Mouse (Mus musculus) embryonic facial prominence, embryonic 15.5 days (tissue): ENCODE measurements around the gene Prkacb. TPM values are rescaled to one million over a fixed set of nuclear protein-coding genes. Genes with fewer than 3 reads are reported as not detected.

ENCODE experiments used
- ATAC-seq: fragments of 200-750 bp; cut with Nextera tagmentation; 2 replicates; pipeline ENCODE4 v1.8.0; 2017; ENCODE audit warnings: low read depth, moderate TSS enrichment; ENCODE audit not compliant: insufficient number of reproducible peaks, low FRiP score, low TSS enrichment
- H3K27ac ChIP-seq: fragments of 300-500 bp; sonication (generic); replicated peaks from 2 replicates; pipeline ENCODE4 v1.5.1; 2015; ENCODE audit warnings: mild to moderate bottlenecking, inconsistent platforms
- H3K27me3 ChIP-seq: fragments of 300-500 bp; sonication (generic); 2 replicates; pipeline ENCODE4 v1.6.1; 2015; ENCODE audit warnings: inconsistent platforms
- H3K36me3 ChIP-seq: fragments of 300-500 bp; sonication (generic); 2 replicates; pipeline ENCODE4 v1.6.1; 2015; ENCODE audit warnings: mild to moderate bottlenecking, inconsistent platforms
- H3K4me1 ChIP-seq: fragments of 300-500 bp; sonication (generic); 2 replicates; pipeline ENCODE4 v1.6.1; 2015; ENCODE audit warnings: inconsistent platforms
- H3K4me2 ChIP-seq: fragments of 300-500 bp; sonication (generic); replicated peaks from 2 replicates; pipeline ENCODE4 v1.6.1; 2015; ENCODE audit warnings: mild to moderate bottlenecking, inconsistent platforms
- H3K4me3 ChIP-seq: fragments of 300-500 bp; sonication (generic); replicated peaks from 2 replicates; pipeline ENCODE4 v1.5.1; 2015; ENCODE audit warnings: mild to moderate bottlenecking, inconsistent platforms
- H3K9ac ChIP-seq: fragments of 300-500 bp; sonication (generic); 2 replicates; pipeline ENCODE4 v1.6.1; 2015; ENCODE audit warnings: inconsistent platforms
- H3K9me3 ChIP-seq: fragments of 300-500 bp; sonication (generic); replicated peaks from 2 replicates; pipeline ENCODE4 v1.6.1; 2016; ENCODE audit warnings: inconsistent platforms
- WGBS: fragments of 180-500 bp; shearing (Covaris S2); methylation state at CpG from one replicate; pipeline ENCODE4 v1.1.7; 2015; 5-methylcytosine and 5-hydroxymethylcytosine counted together
- polyA plus RNA-seq: library from polyadenylated mRNA; unstranded; fragments of >200 nt; fragmentation: Nextera tagmentation; extraction: Ambion mirVana; gene quantifications from 2 replicates; pipeline ENCODE4 v1.2.1, GENCODE M21; 2015

Prkacb gene
- polyA plus RNA-seq, 1 experiment from 2014 or later: 60.5 TPM

DNA sequence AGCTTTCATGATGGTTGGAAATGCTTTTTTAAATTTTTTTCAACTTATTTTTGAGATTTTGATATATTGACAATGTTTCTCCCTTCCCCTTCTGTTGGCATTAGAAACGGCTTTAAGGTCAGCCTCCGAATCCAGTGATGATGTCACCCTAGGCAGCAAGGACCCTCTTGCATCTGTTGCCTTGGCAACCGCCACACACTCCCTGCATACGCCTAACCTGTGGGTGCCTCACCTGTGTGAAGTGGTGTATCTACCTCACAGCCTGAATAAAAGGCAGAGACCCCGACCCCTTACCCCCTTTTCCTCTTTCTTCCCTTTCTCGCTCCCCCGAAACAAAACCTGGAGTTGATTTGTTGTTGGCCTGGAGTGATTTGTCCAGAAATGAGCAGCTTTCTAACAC, 100.5 kb downstream of the Prkacb start:
- Histone ChIP-seq H3K27ac (no peak overlapping the region), H3K9ac (no peak overlapping the region), H3K4me1 (peaks cover 7% of the 10 kb centered on the region; the same call in 1 of the 2 replicates), H3K9me3 (no peaks in the 10 kb centered on the region), H3K4me2 (no peak overlapping the region), H3K4me3 (no peak overlapping the region), H3K36me3 (no peaks in the 10 kb centered on the region), H3K27me3 (peaks cover 4% of the 10 kb centered on the region; the same call in 1 of the 2 replicates)
- no peak for ATAC-seq
- 72% methylated on average over 7 of the region's 7 CpGs for WGBS

DNA sequence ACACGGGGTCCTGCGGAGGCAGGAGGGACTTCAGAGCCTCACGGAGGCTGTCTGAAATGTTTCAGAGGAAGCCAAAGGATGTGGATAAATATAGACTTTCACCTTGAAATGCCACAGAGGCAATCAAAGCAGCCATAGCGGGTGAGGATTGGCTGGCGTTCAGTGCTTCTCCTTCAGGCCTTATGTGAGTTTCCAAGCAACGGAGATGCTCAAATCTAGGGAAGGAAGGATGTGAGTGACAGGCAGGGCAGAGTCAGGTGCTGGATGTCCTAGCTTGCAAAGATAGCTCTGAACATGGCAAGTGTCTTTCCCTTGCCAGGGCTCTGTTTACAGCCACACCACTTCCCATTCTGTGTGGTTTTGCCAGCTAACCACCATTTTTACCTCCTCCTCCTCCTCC, 101.2 kb downstream of the Prkacb start:
- H3K36me3 ChIP-seq: no peaks in the 10 kb centered on the region
- no peaks in the 10 kb centered on the region for H3K9me3 ChIP-seq
- H3K4me1 ChIP-seq: peaks cover 7% of the 10 kb centered on the region; the same call in 1 of the 2 replicates
- peaks cover 4% of the 10 kb centered on the region; the same call in 1 of the 2 replicates for H3K27me3 ChIP-seq
- no peak for ATAC-seq
- 35% methylated on average over 6 of the region's 6 CpGs for WGBS
- H3K9ac ChIP-seq: no peak overlapping the region
- H3K27ac ChIP-seq: no peak overlapping the region
- no peak overlapping the region for H3K4me3 ChIP-seq
- no peak overlapping the region for H3K4me2 ChIP-seq

DNA sequence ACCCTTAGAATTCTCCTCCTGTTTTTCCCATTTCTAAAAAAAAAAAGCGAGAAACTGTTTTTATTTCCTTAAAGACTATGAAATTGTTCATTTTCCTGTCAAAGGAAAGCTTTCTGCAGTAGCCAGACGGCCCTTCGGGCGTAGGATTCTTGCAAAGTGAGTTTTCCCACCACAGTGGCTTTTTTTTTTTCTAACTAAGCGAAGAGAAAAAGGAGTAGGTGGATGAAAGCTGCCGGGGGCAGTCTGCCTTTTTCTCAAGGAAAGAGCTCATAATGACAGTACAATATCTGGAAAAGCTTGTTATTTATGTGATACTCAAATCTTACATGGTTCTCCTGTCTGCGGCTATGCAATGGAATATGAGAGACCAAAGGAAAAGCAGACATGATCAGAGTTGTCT, 101.7 kb downstream of the Prkacb start:
- 43% methylated on average over 7 of the region's 7 CpGs for WGBS
- H3K36me3 ChIP-seq: no peaks in the 10 kb centered on the region
- peaks cover 7% of the 10 kb centered on the region; the same call in 1 of the 2 replicates for H3K4me1 ChIP-seq
- H3K9ac ChIP-seq: no peak overlapping the region
- no peak overlapping the region for H3K27ac ChIP-seq
- no peak overlapping the region for H3K4me2 ChIP-seq
- H3K9me3 ChIP-seq: no peaks in the 10 kb centered on the region
- ATAC-seq: no peak
- peaks cover 4% of the 10 kb centered on the region; the same call in 1 of the 2 replicates for H3K27me3 ChIP-seq
- no peak overlapping the region for H3K4me3 ChIP-seq

DNA sequence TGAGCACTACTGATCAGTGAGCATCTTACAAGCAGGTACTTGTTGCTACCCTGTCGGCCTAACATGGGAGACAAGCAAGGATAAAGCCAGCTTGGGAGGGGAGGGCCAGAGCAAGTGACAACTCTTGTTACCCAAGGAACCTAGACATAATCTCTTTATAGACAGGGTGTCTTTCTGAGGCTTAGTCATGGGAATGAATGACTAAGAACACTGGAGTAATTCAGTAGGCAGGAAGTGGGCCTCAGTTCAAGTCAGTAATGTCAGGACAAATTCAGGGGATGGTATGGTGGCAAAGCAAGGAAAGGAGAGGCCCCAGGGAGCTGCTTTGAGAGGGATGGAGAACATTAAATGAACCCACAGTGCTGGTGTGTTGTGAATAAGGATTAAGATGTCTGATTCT, 103.7 kb downstream of the Prkacb start:
- Histone ChIP-seq H3K36me3 (no peaks in the 10 kb centered on the region), H3K4me1 (peaks cover 7% of the 10 kb centered on the region; the same call in 1 of the 2 replicates), H3K27me3 (peaks cover 4% of the 10 kb centered on the region; the same call in 1 of the 2 replicates), H3K9me3 (no peaks in the 10 kb centered on the region), H3K9ac (no peak overlapping the region), H3K27ac (no peak overlapping the region), H3K4me3 (no peak overlapping the region), H3K4me2 (no peak overlapping the region)
- ATAC-seq: no peak
- WGBS: 61% methylated on average over 1 of the region's 1 CpGs

DNA sequence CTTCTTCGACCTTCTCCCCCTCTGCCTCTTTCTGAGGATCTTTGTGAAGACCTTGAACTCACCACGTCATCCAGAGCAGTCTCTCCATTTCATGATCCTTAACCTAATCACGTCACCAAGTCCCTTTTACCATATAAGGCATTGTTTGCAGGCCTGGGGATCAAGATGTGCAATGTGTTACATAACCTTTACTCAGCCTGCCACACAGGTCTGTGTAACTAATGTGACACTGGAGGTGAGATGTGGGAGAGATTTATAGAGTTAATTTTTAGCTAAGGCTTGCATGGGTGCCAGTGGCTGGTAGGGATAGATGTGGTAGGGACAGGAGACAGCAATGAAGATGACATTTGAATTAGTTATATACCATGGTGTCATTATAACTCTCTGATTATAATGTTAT, 104.4 kb downstream of the Prkacb start:
- no peak overlapping the region for H3K4me3 ChIP-seq
- no peak for ATAC-seq
- H3K27ac ChIP-seq: no peak overlapping the region
- H3K9me3 ChIP-seq: no peaks in the 10 kb centered on the region
- H3K36me3 ChIP-seq: no peaks in the 10 kb centered on the region
- peaks cover 7% of the 10 kb centered on the region; the same call in 1 of the 2 replicates for H3K4me1 ChIP-seq
- 78% methylated on average over 3 of the region's 3 CpGs for WGBS
- no peak overlapping the region for H3K9ac ChIP-seq
- H3K27me3 ChIP-seq: peaks cover 4% of the 10 kb centered on the region; the same call in 1 of the 2 replicates
- no peak overlapping the region for H3K4me2 ChIP-seq

DNA sequence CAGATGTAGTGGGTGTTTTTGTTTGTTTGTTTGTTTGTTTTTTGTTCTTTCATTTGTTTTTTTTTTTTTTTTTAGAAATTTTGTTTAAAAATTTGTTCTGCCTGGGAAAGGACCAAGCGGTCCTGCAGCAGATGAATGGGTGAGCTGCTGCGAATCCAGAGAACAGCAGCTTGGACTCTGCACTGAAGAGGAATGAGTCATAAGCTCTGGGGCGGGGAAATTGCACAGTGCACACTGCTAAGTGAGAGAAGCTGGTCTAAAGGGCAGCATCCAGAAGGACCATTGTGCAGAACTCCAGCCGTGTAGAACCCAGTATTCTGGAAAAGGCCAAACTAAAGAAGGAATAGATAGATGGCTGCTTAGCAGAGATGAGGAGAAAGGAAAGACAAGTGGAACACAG, 108.7 kb downstream of the Prkacb start:
- H3K27ac ChIP-seq: no peak overlapping the region
- H3K9ac ChIP-seq: no peak overlapping the region
- 94% methylated on average over 4 of the region's 4 CpGs for WGBS

DNA sequence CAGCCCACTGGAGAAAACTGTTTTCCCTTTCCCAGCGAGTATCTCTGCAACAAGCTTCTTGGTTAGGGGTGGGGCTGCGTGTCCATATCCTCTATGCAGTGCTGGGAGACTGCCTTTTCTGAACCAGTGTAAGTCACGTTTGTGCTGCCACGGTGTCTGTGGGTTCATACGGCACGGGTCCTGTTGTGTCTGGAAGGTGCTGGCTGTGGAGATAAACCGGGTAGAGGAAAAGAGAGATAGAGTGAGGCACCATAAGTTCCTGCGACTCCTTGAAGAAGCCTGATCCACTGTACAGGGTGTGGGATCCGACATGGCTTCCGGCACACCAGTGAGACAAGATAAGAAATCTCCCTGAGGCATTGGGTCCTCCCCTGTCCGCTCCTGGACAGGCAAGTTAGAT, 112.7 kb downstream of the Prkacb start:
- Histone ChIP-seq H3K4me1 (no peaks in the 10 kb centered on the region), H3K4me3 (no peak overlapping the region), H3K36me3 (no peaks in the 10 kb centered on the region), H3K27ac (no peak overlapping the region), H3K4me2 (no peak overlapping the region), H3K9ac (no peak overlapping the region), H3K9me3 (no peaks in the 10 kb centered on the region), H3K27me3 (no peaks in the 10 kb centered on the region)
- WGBS: 76% methylated on average over 11 of the region's 11 CpGs
- no peak for ATAC-seq

More for the DNA sequence above, 108.7 kb downstream of the Prkacb start:
- ATAC-seq: no peak
- Histone ChIP-seq H3K36me3 (no peaks in the 10 kb centered on the region), H3K4me3 (no peak overlapping the region), H3K9me3 (no peaks in the 10 kb centered on the region), H3K4me1 (no peaks in the 10 kb centered on the region), H3K27me3 (no peaks in the 10 kb centered on the region), H3K4me2 (no peak overlapping the region)

DNA sequence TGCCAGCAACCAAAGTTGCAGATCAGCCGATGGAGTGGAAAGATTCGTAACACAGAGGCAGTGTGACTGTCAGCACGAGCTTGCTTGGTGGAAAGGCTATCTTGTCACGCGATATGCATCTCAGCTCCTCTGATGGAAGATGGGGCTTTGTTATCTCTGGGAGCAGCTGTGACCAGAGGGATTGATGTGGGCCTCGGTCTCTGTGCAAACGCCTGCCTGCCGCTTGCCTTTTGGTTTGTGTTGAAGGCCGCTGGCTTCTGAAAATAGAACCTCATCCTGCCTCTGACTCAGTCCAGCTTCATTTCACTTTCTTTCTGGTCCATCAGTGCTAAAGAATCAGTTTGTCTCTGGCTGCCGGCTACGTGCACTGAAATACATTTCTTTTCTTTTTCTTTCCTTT, 113.8 kb downstream of the Prkacb start:
- WGBS: 63% methylated on average over 11 of the region's 11 CpGs
- H3K9me3 ChIP-seq: no peaks in the 10 kb centered on the region
- no peaks in the 10 kb centered on the region for H3K4me1 ChIP-seq
- H3K36me3 ChIP-seq: no peaks in the 10 kb centered on the region
- H3K27ac ChIP-seq: no peak overlapping the region
- H3K4me2 ChIP-seq: no peak overlapping the region
- no peaks in the 10 kb centered on the region for H3K27me3 ChIP-seq
- H3K4me3 ChIP-seq: no peak overlapping the region
- no peak for ATAC-seq
- no peak overlapping the region for H3K9ac ChIP-seq

DNA sequence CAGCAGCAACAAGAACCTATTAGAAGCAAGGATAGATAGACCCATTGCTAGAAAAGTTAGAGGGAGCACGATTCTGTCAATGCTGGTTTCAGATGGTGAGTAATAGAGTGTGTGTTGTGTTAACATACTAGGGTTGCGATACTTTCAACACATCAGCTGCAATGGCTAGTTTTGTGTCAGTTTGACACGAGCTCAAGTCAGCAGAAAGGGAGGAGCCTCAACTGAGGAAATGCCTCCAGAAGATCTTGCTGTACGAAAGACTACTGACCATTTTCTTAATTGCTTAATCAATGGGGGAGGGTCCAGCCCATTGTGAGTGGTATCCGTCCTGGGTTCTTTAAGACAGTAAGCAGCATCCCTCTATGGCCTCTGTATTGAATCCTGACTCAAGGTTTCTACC, 120.2 kb downstream of the Prkacb start:
- H3K9me3 ChIP-seq: no peaks in the 10 kb centered on the region
- ATAC-seq: no peak
- H3K27me3 ChIP-seq: no peaks in the 10 kb centered on the region
- WGBS: 76% methylated on average over 5 of the region's 5 CpGs
- no peak overlapping the region for H3K27ac ChIP-seq
- no peaks in the 10 kb centered on the region for H3K4me1 ChIP-seq
- H3K36me3 ChIP-seq: no peaks in the 10 kb centered on the region
- H3K9ac ChIP-seq: no peak overlapping the region
- no peak overlapping the region for H3K4me2 ChIP-seq
- H3K4me3 ChIP-seq: no peak overlapping the region

DNA sequence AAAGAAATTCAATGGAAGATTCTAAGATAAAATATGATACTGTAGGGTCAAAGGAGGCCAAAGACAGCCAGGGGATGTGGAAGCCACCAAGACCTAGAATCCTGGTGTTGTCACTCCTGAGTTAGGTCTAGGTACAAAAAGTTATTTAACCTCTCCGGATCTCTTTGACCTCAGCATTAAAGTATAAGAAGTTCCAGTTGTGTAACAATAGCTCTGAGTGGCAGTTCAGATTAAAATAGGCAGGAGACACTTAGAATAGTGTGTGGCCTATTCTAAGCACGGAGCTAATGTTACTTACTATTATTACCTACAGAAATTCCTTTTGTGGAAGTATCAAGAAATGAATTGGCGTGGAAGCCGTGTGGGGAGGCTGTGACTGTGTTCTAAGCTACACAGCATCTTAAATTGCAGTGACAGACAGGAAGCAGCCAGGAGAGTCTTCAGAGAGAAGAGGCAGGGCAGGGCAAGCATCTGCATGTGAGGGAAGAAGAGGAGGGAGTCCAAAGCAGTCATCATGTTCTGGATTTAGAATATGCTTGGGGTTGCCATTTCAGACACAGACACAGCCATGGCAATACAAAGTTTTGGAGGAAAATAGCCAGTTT, 125.6 kb downstream of the Prkacb start:
- H3K4me3 ChIP-seq: no peak overlapping the region
- no peaks in the 10 kb centered on the region for H3K27me3 ChIP-seq
- H3K27ac ChIP-seq: no peak overlapping the region
- no peaks in the 10 kb centered on the region for H3K36me3 ChIP-seq
- H3K4me1 ChIP-seq: peaks cover 20% of the 10 kb centered on the region
- no peak overlapping the region for H3K4me2 ChIP-seq
- no peak for ATAC-seq
- no peaks in the 10 kb centered on the region for H3K9me3 ChIP-seq
- WGBS: 59% methylated on average over 4 of the region's 4 CpGs
- no peak overlapping the region for H3K9ac ChIP-seq

DNA sequence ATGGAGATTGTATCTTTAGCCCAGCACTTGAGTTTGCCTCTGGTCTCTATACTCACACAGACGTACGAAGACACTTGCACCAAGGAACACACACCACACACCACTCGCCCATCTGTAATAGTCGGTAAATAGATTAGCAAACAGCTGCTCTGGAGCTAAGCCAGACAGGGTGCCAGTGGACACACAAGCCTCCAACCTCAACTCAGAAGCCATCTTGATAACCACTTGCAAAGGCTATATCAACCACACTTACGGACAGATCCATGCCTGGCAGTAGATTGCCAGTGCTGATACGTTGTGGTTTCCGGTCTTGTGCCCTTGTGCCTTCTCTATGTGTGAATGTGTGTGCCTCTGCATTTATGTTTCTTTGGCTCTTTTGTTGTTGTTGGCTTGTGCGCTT, 126.4 kb downstream of the Prkacb start:
- no peaks in the 10 kb centered on the region for H3K27me3 ChIP-seq
- no peaks in the 10 kb centered on the region for H3K9me3 ChIP-seq
- WGBS: 86% methylated on average over 8 of the region's 8 CpGs
- no peak overlapping the region for H3K27ac ChIP-seq
- H3K9ac ChIP-seq: no peak overlapping the region
- H3K4me1 ChIP-seq: peaks cover 27% of the 10 kb centered on the region
- H3K4me2 ChIP-seq: no peak overlapping the region
- no peak overlapping the region for H3K4me3 ChIP-seq
- no peaks in the 10 kb centered on the region for H3K36me3 ChIP-seq
- no peak for ATAC-seq
